Mouse (Mus musculus) left cerebral cortex, postnatal 36 days (tissue): Measurements from ENCODE around the gene Gm597. TPM values are rescaled to one million over a fixed set of nuclear protein-coding genes. Genes with fewer than 3 reads are reported as not detected.

Experiments used
- DNase-seq, 2 experiments: peaks; one replicate each; pipeline ENCODE4 v3.0.0; 2021 to 2022; ENCODE audit warnings: low spot score in 2 of 2, mixed read lengths in 1 of 2
- intact Hi-C: fragments of 180-260 bp; cut with DNase I; formaldehyde crosslinking; loops from one replicate; pipeline ENCODE4 v1.15.1; 2025
- total RNA-seq, 2 experiments: library from RNA; stranded (reverse); gene quantifications; 2 replicates each; pipeline ENCODE4 v1.2.3; 2021

Gm597 gene
- not detected for total RNA-seq

DNA sequence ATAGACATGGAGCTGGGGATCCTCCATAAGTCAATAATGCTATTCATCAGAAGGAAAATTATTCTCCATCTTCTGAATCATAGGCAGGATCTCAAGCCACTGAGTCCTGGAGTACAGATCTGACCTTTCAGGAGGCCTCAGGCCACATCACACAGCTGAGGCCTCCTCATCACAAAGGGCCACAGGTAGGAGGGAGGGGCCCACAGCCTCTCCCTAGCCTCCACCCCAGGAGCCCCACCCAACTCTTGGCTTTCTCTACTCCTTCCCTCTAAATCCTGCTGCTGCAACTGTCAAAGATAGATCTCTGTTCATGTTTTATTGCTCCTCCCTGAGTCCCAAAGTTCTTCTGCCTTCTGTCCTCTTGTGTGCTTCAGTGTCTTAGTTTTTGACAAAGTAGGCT, at the start of gene Gm597:
Gene Gm597, minus strand, starts transcription at position 101 of the 400 bp plus-strand sequence.
- DNase-seq = no peak
- intact Hi-C loops = no loop called here

GRCm38 (mm10) chr1:28807689-28808088, 27.6 kb upstream of the Gm597 start:
- intact Hi-C loops = no loop called here
- DNase-seq = no peak

- no peak for DNase-seq
- intact Hi-C loops = no loop called here
Measured at GRCm38 (mm10) chr1:28806618-28807017, 26.6 kb upstream of the Gm597 start.

- intact Hi-C loops = no loop called here
- DNase-seq = no peak
Measured at GRCm38 (mm10) chr1:28800881-28801280, 20.8 kb upstream of the Gm597 start.
